Comparison of ENCODE assay signal across 8 mouse cellular contexts in genomic region chr19:55742386-55743000, GRCm38 (mm10). TPM values are rescaled to one million over a fixed set of nuclear protein-coding genes. Genes with fewer than 3 reads are reported as not detected.
DNase-seq lines count a peak whose midpoint lies in the region; ATAC-seq lines count a peak whose summit lies in the region.

No protein-coding gene starts in this region.

- H3K27ac ChIP-seq in intestine, embryonic 14.5 days (ENCODE audit: low read depth), result peak overlapping the region; percentile 99
- peak overlapping the region; percentile 70 for H3K27ac ChIP-seq in liver, embryonic 15.5 days (replicated peaks)

- H3K9me3 ChIP-seq in intestine, embryonic 14.5 days (ENCODE audit: control insufficient read depth, low read length), result no peaks in the 10 kb centered on the region
- H3K9me3 ChIP-seq in liver, embryonic 15.5 days (replicated peaks), result no peaks in the 10 kb centered on the region

- WGBS in intestine, embryonic 14.5 days, result under 1% methylated on average over 57 of the region's 70 CpGs
- WGBS in liver, embryonic 15.5 days (ENCODE audit: insufficient replicate concordance), result under 1% methylated on average over 70 of the region's 70 CpGs

- H3K4me2 ChIP-seq in intestine, embryonic 14.5 days (ENCODE audit: low read length), result peak overlapping the region; percentile 94
- H3K4me2 ChIP-seq in liver, embryonic 15.5 days, result peak overlapping the region; percentile 68

- peak overlapping the region; percentile 98 for H3K9ac ChIP-seq in intestine, embryonic 14.5 days (ENCODE audit: low read length)
- H3K9ac ChIP-seq in liver, embryonic 15.5 days, result peak overlapping the region; percentile 56

- peaks cover 31% of the 10 kb centered on the region for H3K4me1 ChIP-seq in intestine, embryonic 14.5 days (replicated peaks; ENCODE audit: control insufficient read depth, insufficient read depth, low read length)
- H3K4me1 ChIP-seq in liver, embryonic 15.5 days (replicated peaks), result peaks cover 20% of the 10 kb centered on the region

- H3K36me3 ChIP-seq in intestine, embryonic 14.5 days (ENCODE audit: control insufficient read depth, insufficient read depth, low read length), result peaks cover 7% of the 10 kb centered on the region; the same call in 1 of the 2 replicates
- H3K36me3 ChIP-seq in liver, embryonic 15.5 days (replicated peaks), result no peaks in the 10 kb centered on the region

- peak overlapping the region; percentile 91 for H3K4me3 ChIP-seq in intestine, embryonic 14.5 days (ENCODE audit: low read depth, low read length)
- H3K4me3 ChIP-seq in liver, embryonic 15.5 days (replicated peaks), result peak overlapping the region; percentile 61

- DNase-seq in cerebellum, postnatal 10 days, result peak; percentile 53 to 59
- no peak for DNase-seq in cerebellum, adult 8-10 months
- peak; percentile 64 for DNase-seq in adrenal gland, postnatal 25 days
- peak; percentile 43 for DNase-seq in gastrocnemius, postnatal 25 days
- peak; percentile 87 for DNase-seq in intestine, embryonic 14.5 days (ENCODE audit: low spot score)
- peak; percentile 46 for DNase-seq in ovary, postnatal 14 days (ENCODE audit: low spot score)
- no peak for DNase-seq in natural killer cell, adult 2 months (ENCODE audit: low spot score in 2 of 2)

- no peak for ATAC-seq in intestine, embryonic 14.5 days (replicated peaks; ENCODE audit: low FRiP score, low TSS enrichment, low read depth)
- ATAC-seq in liver, embryonic 15.5 days (ENCODE audit: insufficient read depth), result no peak

- H3K27me3 ChIP-seq in intestine, embryonic 14.5 days (replicated peaks; ENCODE audit: control insufficient read depth, insufficient read depth, low read length), result no peaks in the 10 kb centered on the region
- peaks cover 88% of the 10 kb centered on the region for H3K27me3 ChIP-seq in liver, embryonic 15.5 days

RNA-seq across cellular contexts. Expression of gene Tcf7l2, which starts 0.9 kb away (rescaled TPM):
- total RNA-seq in adrenal gland, postnatal 25 days (2021), result 27.5 and 33.3 TPM in 2 replicates
- total RNA-seq in gastrocnemius, postnatal 25 days (2021), result 1 to 10 TPM; 7.8 to 8.8 TPM
- polyA plus RNA-seq in intestine, embryonic 14.5 days (2014; fragmentation: Nextera tagmentation; extraction: Ambion mirVana), result 97.2 and 99.2 TPM in 2 replicates
- polyA plus RNA-seq in liver, embryonic 15.5 days (2015; fragmentation: Nextera tagmentation; extraction: Ambion mirVana), result 18.1 and 19.3 TPM in 2 replicates

Comparison
In these comparisons a context has a peak if more than half of its experiments do, and no peak if none do; other contexts are left out.
1. DNase-seq: peak in cerebellum, postnatal 10 days (2 of 2), adrenal gland, postnatal 25 days (single experiment), gastrocnemius, postnatal 25 days (single experiment), intestine, embryonic 14.5 days (single experiment) and ovary, postnatal 14 days (single experiment); none in cerebellum, adult 8-10 months (single experiment) and natural killer cell, adult 2 months (0 of 2).